Mouse (Mus musculus) embryonic fibroblast, embryonic 13.5 days (primary cell): ENCODE data around the gene Atg2b.

Source experiments
- CTCF ChIP-seq: IDR thresholded peaks from 2 replicates; pipeline ENCODE4 v1.5.1; 2011; ENCODE audit warnings: mild to moderate bottlenecking, control low read depth, low read length, moderate library complexity, borderline replicate concordance; ENCODE audit not compliant: insufficient read depth
- POLR2A ChIP-seq: IDR thresholded peaks from 2 replicates; pipeline ENCODE4 v1.6.1; 2011; ENCODE audit warnings: low read depth, mild to moderate bottlenecking, control low read depth, low read length, moderate library complexity

DNA sequence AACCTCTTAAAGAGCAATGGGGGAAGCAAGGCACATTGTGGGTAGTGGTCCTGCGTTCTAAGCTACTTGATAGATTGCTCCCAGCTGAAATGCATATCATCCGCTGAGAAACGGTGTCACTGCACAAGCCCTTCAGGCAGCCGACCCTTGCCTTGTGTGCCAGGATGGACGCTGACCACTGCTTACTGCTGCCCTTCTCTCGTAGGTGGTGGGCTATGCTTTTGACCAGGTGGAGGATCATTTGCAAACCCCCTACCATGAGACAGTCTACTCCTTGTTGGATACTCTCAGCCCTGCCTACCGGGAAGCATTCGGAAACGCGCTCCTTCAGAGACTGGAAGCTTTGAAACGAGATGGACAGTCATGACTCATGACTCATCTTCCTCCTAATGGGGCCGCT lies 15.4 kb upstream of the Atg2b start:
- TF ChIP-seq CTCF (no peak), POLR2A (no peak)
